Mouse (Mus musculus) MEL (cell line): ENCODE data around the gene Ddx49. TPM values are rescaled to one million over a fixed set of nuclear protein-coding genes. Genes with fewer than 3 reads are reported as not detected.

Experiments
- polyA plus RNA-seq, 2 experiments: library from polyadenylated mRNA; stranded (reverse) in 1 of 2; unstranded in 1 of 2; fragments of >175 nt in 1 of 2; fragments of >200 nt in 1 of 2; gene quantifications; 2 replicates each; pipeline versions ENCODE4 v1.2.1 to v1.2.4; 2012; ENCODE audit warnings: low replicate concordance in 2 of 2, low read depth in 1 of 2; ENCODE audit not compliant: insufficient read length in 2 of 2, insufficient read depth in 1 of 2, missing spikeins in 1 of 2
- total RNA-seq: library from RNA; depleted of rRNA; stranded (reverse); fragments of 300-350 nt; gene quantifications from 2 replicates; pipeline ENCODE4 v1.2.3, GENCODE M21; 2012; rRNA removed

The Ddx49 gene
- total and polyA plus RNA-seq, 3 experiments: 102 to 116 TPM; not detected in 1

Other genes with a start within 250 kb of the Ddx49 start
- 0.78 and 1.0 TPM in 2 replicates for gene Tm6sf2, start 229.6 kb downstream of the Ddx49 start, total RNA-seq
- 1 to 10 TPM in 1 of 2 experiments, not detected in 1; 1.2 TPM for gene Tm6sf2, start 229.6 kb downstream of the Ddx49 start, polyA plus RNA-seq
- not detected in 2 replicates for gene Hapln4, start 219.0 kb downstream of the Ddx49 start, total RNA-seq
- gene Hapln4, start 219.0 kb downstream of the Ddx49 start, polyA plus RNA-seq: under 1 TPM in 1 of 2 experiments, not detected in 1; 0.03 TPM
- not detected in 2 replicates for gene Ncan, start 181.6 kb downstream of the Ddx49 start, total RNA-seq
- not detected for gene Ncan, start 181.6 kb downstream of the Ddx49 start, polyA plus RNA-seq
- gene Nr2c2ap, start 171.2 kb downstream of the Ddx49 start, total RNA-seq: 20.8 and 24.6 TPM in 2 replicates
- gene Nr2c2ap, start 171.2 kb downstream of the Ddx49 start, polyA plus RNA-seq: 10 to 100 TPM in 1 of 2 experiments, not detected in 1; 55.7 TPM
- gene Rfxank, start 163.3 kb downstream of the Ddx49 start, total RNA-seq: 5.0 and 5.5 TPM in 2 replicates
- gene Rfxank, start 163.3 kb downstream of the Ddx49 start, polyA plus RNA-seq: 1 to 10 TPM in 1 of 2 experiments, not detected in 1; 7.2 TPM
- 49.5 and 62.8 TPM in 2 replicates for gene Borcs8, start 163.0 kb downstream of the Ddx49 start, total RNA-seq
- gene Borcs8, start 163.0 kb downstream of the Ddx49 start, polyA plus RNA-seq: 10 to 100 TPM in 1 of 2 experiments, not detected in 1; 73.0 TPM
- gene Mef2b, start 162.8 kb downstream of the Ddx49 start, total RNA-seq: 2.0 and 2.5 TPM in 2 replicates
- 1 to 10 TPM in 1 of 2 experiments, not detected in 1; 6.5 TPM for gene Mef2b, start 162.8 kb downstream of the Ddx49 start, polyA plus RNA-seq
- 45.1 and 50.7 TPM in 2 replicates for gene Tmem161a, start 130.1 kb downstream of the Ddx49 start, total RNA-seq
- 10 to 100 TPM in 1 of 2 experiments, not detected in 1; 51.4 TPM for gene Tmem161a, start 130.1 kb downstream of the Ddx49 start, polyA plus RNA-seq
- gene Slc25a42, start 90.2 kb downstream of the Ddx49 start, total RNA-seq: 4.4 and 5.2 TPM in 2 replicates
- 10 to 100 TPM in 1 of 2 experiments, not detected in 1; 12.1 TPM for gene Slc25a42, start 90.2 kb downstream of the Ddx49 start, polyA plus RNA-seq
- 23.9 and 25.3 TPM in 2 replicates for gene Sugp2, start 68.3 kb downstream of the Ddx49 start, total RNA-seq
- gene Sugp2, start 68.3 kb downstream of the Ddx49 start, polyA plus RNA-seq: 10 to 100 TPM in 1 of 2 experiments, not detected in 1; 27.4 TPM
- gene Armc6, start 68.0 kb downstream of the Ddx49 start, total RNA-seq: 50.2 and 63.9 TPM in 2 replicates
- gene Armc6, start 68.0 kb downstream of the Ddx49 start, polyA plus RNA-seq: 10 to 100 TPM in 1 of 2 experiments, not detected in 1; 39.5 TPM
- 8.2 and 12.2 TPM in 2 replicates for gene Homer3, start 19.7 kb downstream of the Ddx49 start, total RNA-seq
- 10 to 100 TPM in 1 of 2 experiments, not detected in 1; 22.8 TPM for gene Homer3, start 19.7 kb downstream of the Ddx49 start, polyA plus RNA-seq
- gene Cope, start within 50 bp of the Ddx49 start, total RNA-seq: 132 and 134 TPM in 2 replicates
- gene Cope, start within 50 bp of the Ddx49 start, polyA plus RNA-seq: 100 to 1,000 TPM in 1 of 2 experiments, not detected in 1; 232 TPM
- gene Cers1, start 13.3 kb upstream of the Ddx49 start, total RNA-seq: 3.4 and 5.0 TPM in 2 replicates
- 1 to 10 TPM in 1 of 2 experiments, not detected in 1; 7.7 TPM for gene Cers1, start 13.3 kb upstream of the Ddx49 start, polyA plus RNA-seq
- gene Gdf1, start 27.3 kb upstream of the Ddx49 start, total RNA-seq: 1.9 and 2.6 TPM in 2 replicates
- gene Gdf1, start 27.3 kb upstream of the Ddx49 start, polyA plus RNA-seq: 1 to 10 TPM in 1 of 2 experiments, not detected in 1; 1.9 TPM
- gene Upf1, start 50.8 kb upstream of the Ddx49 start, total RNA-seq: 55.4 and 56.3 TPM in 2 replicates
- gene Upf1, start 50.8 kb upstream of the Ddx49 start, polyA plus RNA-seq: 100 to 1,000 TPM in 1 of 2 experiments, 10 to 100 TPM in 1; 89.5 to 289 TPM
- gene Comp, start 71.1 kb upstream of the Ddx49 start, total RNA-seq: not detected in 2 replicates
- gene Comp, start 71.1 kb upstream of the Ddx49 start, polyA plus RNA-seq: under 1 TPM in 1 of 2 experiments, not detected in 1; 0.54 TPM
- gene Crtc1, start 137.1 kb upstream of the Ddx49 start, total RNA-seq: 3.0 and 3.3 TPM in 2 replicates
- gene Crtc1, start 137.1 kb upstream of the Ddx49 start, polyA plus RNA-seq: 10 to 100 TPM in 1 of 2 experiments, not detected in 1; 18.0 TPM
- gene Klhl26, start 174.5 kb upstream of the Ddx49 start, total RNA-seq: 7.6 and 8.0 TPM in 2 replicates
- 10 to 100 TPM in 1 of 2 experiments, not detected in 1; 11.4 TPM for gene Klhl26, start 174.5 kb upstream of the Ddx49 start, polyA plus RNA-seq
- not detected in 2 replicates for gene Tmem59l, start 184.9 kb upstream of the Ddx49 start, total RNA-seq
- gene Tmem59l, start 184.9 kb upstream of the Ddx49 start, polyA plus RNA-seq: not detected
- gene Crlf1, start 190.7 kb upstream of the Ddx49 start, total RNA-seq: 3.8 and 6.6 TPM in 2 replicates
- gene Crlf1, start 190.7 kb upstream of the Ddx49 start, polyA plus RNA-seq: 10 to 100 TPM in 1 of 2 experiments, not detected in 1; 26.6 TPM
- gene Rex1bd, start 204.3 kb upstream of the Ddx49 start, total RNA-seq: 200 and 204 TPM in 2 replicates
- gene Rex1bd, start 204.3 kb upstream of the Ddx49 start, polyA plus RNA-seq: 100 to 1,000 TPM in 1 of 2 experiments, not detected in 1; 145 TPM
- 3,582 and 3,633 TPM in 2 replicates for gene Uba52, start 208.3 kb upstream of the Ddx49 start, total RNA-seq
- gene Uba52, start 208.3 kb upstream of the Ddx49 start, polyA plus RNA-seq: 1,000 to 10,000 TPM in 1 of 2 experiments, not detected in 1; 2,814 TPM
- gene Fkbp8, start 225.2 kb upstream of the Ddx49 start, total RNA-seq: 212 and 215 TPM in 2 replicates
- gene Fkbp8, start 225.2 kb upstream of the Ddx49 start, polyA plus RNA-seq: 100 to 1,000 TPM in 1 of 2 experiments, not detected in 1; 349 TPM
- 49.1 and 54.4 TPM in 2 replicates for gene Kxd1, start 225.5 kb upstream of the Ddx49 start, total RNA-seq
- gene Kxd1, start 225.5 kb upstream of the Ddx49 start, polyA plus RNA-seq: 10 to 100 TPM in 1 of 2 experiments, not detected in 1; 77.4 TPM
- 10.8 and 12.4 TPM in 2 replicates for gene Ell, start 237.0 kb upstream of the Ddx49 start, total RNA-seq
- 10 to 100 TPM in 1 of 2 experiments, not detected in 1; 25.9 TPM for gene Ell, start 237.0 kb upstream of the Ddx49 start, polyA plus RNA-seq